Mouse (Mus musculus): ENCODE results near the gene Gm49322.

The Gm49322 gene

GRCm38 (mm10) chr10:80584045-80584488 is 21.8 kb upstream of the Gm49322 start:
- DNase-seq (ENCODE audit: low spot score): peak; percentile 80

GRCm38 (mm10) chr10:80584642-80585552 is 20.9 kb upstream of the Gm49322 start:
- no peak for DNase-seq (ENCODE audit: low spot score)

- DNase-seq (ENCODE audit: low spot score): no peak
Observed at GRCm38 (mm10) chr10:80585581-80585980, 20.2 kb upstream of the Gm49322 start.

GRCm38 (mm10) chr10:80586407-80587304 is 19.2 kb upstream of the Gm49322 start:
- DNase-seq (ENCODE audit: low spot score): no peak

GRCm38 (mm10) chr10:80587305-80587657 is 18.5 kb upstream of the Gm49322 start:
- no peak for DNase-seq (ENCODE audit: low spot score)

GRCm38 (mm10) chr10:80589127-80589878 is 16.5 kb upstream of the Gm49322 start:
- DNase-seq (ENCODE audit: low spot score): peak; percentile 44

- peak; percentile 96 for DNase-seq (ENCODE audit: low spot score)
Observed at GRCm38 (mm10) chr10:80589879-80590854, 15.7 kb upstream of the Gm49322 start, which contains the start of gene Abhd17a. Gene Abhd17a (minus strand): TSS chr10:80590341.

GRCm38 (mm10) chr10:80596318-80596717 is 9.5 kb upstream of the Gm49322 start:
- DNase-seq (ENCODE audit: low spot score): no peak

- peak; percentile 92 for DNase-seq (ENCODE audit: low spot score)
Observed at GRCm38 (mm10) chr10:80602698-80603325, 3.0 kb upstream of the Gm49322 start, which contains the start of the genes Scamp4 and Adat3. Gene Scamp4 (plus strand): TSS chr10:80602872. Gene Adat3 (plus strand): TSS chr10:80602880.

- DNase-seq (ENCODE audit: low spot score): no peak
Observed at GRCm38 (mm10) chr10:80603364-80603763, 2.5 kb upstream of the Gm49322 start.

- DNase-seq (ENCODE audit: low spot score): no peak
Observed at GRCm38 (mm10) chr10:80604001-80604509, 1.8 kb upstream of the Gm49322 start.

- DNase-seq (ENCODE audit: low spot score): no peak
Observed at GRCm38 (mm10) chr10:80604988-80605387, 833 bp upstream of the Gm49322 start.

GRCm38 (mm10) chr10:80606306-80606705 is 485 bp downstream of the Gm49322 start:
- no peak for DNase-seq (ENCODE audit: low spot score)

- DNase-seq (ENCODE audit: low spot score): no peak
Observed at GRCm38 (mm10) chr10:80606737-80607350, 1.0 kb downstream of the Gm49322 start.

- no peak for DNase-seq (ENCODE audit: low spot score)
Observed at GRCm38 (mm10) chr10:80608435-80608834, 2.6 kb downstream of the Gm49322 start.

- DNase-seq (ENCODE audit: low spot score): no peak
Observed at GRCm38 (mm10) chr10:80609269-80609924, 3.6 kb downstream of the Gm49322 start.

GRCm38 (mm10) chr10:80610116-80610785 is 4.4 kb downstream of the Gm49322 start:
- DNase-seq (ENCODE audit: low spot score): no peak

GRCm38 (mm10) chr10:80611024-80611423 is 5.2 kb downstream of the Gm49322 start:
- peak; percentile 52 for DNase-seq (ENCODE audit: low spot score)
